Comparison of ENCODE assay signal across 25 mouse cellular contexts in genomic region chr14:34362135-34362534, GRCm38 (mm10). TPM values are rescaled to one million over a fixed set of nuclear protein-coding genes. Genes with fewer than 3 reads are reported as not detected.
DNase-seq lines count a peak whose midpoint lies in the region; ATAC-seq and TF ChIP-seq lines count a peak whose summit lies in the region.
"Had no signal": no experiment of that assay in that cellular context is flagged by ENCODE, and none has a peak within 500 bp of the region (broad histone marks: within the 10 kb centered on the region; RNA-seq: fewer than 3 reads in every experiment).

No protein-coding gene starts in this region.

- ATAC-seq in megakaryocyte-erythroid progenitor cell, adult 5-6 weeks (replicated peaks; ENCODE audit: low FRiP score, low TSS enrichment, poor library complexity, severe bottlenecking) = 0 out of 2 replicates have a peak, but pooled peaks have one; percentile 42
- no peak for ATAC-seq in activated CD4-positive, CD25-positive, alpha-beta regulatory T cell, adult 4 months
- no peak for ATAC-seq in megakaryocyte progenitor cell, adult 5-6 weeks (replicated peaks; ENCODE audit: poor library complexity)
- ATAC-seq: inflammation-experienced regulatory T-cells, adult 6 months; intestine, postnatal 0 days had no signal

- no peaks in the 10 kb centered on the region; the same call in 1 of the 2 replicates for H3K79me2 ChIP-seq in MEL (ENCODE audit: control insufficient read depth, insufficient read depth, low read length, poor library complexity)

- H3K36me3 ChIP-seq in ES-Bruce4 (ENCODE audit: control insufficient read depth, insufficient read depth, low read length, poor library complexity, severe bottlenecking) (no peaks in the 10 kb centered on the region), MEL (ENCODE audit: control insufficient read depth in 1 of 2, insufficient read depth in 2 of 2, low read length in 2 of 2) (peaks cover 0 to 7% of the 10 kb centered on the region in 2 experiments; a peak in 2 of 4 replicates)
- H3K36me3 ChIP-seq: embryonic facial prominence, embryonic 13.5 days; forebrain, embryonic 12.5 days; G1E; heart, embryonic 13.5 days; hindbrain, embryonic 15.5 days had no signal

- H3K4me3 ChIP-seq in ES-Bruce4 (ENCODE audit: low read depth, low read length) (peak overlapping the region; percentile 52; the same call in 1 of the 2 replicates), MEL (ENCODE audit: control insufficient read depth in 1 of 2, insufficient read depth in 1 of 2, low read depth in 2 of 2, low read length in 2 of 2) (peak overlapping the region; percentile 65 to 72)
- H3K4me3 ChIP-seq in lung, adult 2 months (replicated peaks; ENCODE audit: extremely low read depth, low read depth, low read length) = no peak overlapping the region
- H3K4me3 ChIP-seq: forebrain, embryonic 12.5 days; hindbrain, embryonic 15.5 days had no signal

- no peak for TF ChIP-seq RAD21 in MEL (IDR thresholded peaks at IDR 0.05; ENCODE audit: low read depth, low read length)

- H3K9ac ChIP-seq in ES-Bruce4 (ENCODE audit: low read depth, poor library complexity, severe bottlenecking) (peak overlapping the region; percentile 45; the same call in 1 of the 2 replicates), MEL (ENCODE audit: control insufficient read depth, low read depth, low read length, poor library complexity, severe bottlenecking) (peak overlapping the region; percentile 72)
- H3K9ac ChIP-seq: forebrain, embryonic 12.5 days; hindbrain, embryonic 15.5 days had no signal

- TF ChIP-seq CTCF in ES-Bruce4 (IDR thresholded peaks at IDR 0.05; ENCODE audit: low read depth, low read length) (no peak), MEL (IDR thresholded peaks at IDR 0.05 in 2 of 3, conservative IDR thresholded peaks at IDR 0.05 in 1 of 3; ENCODE audit: control insufficient read depth in 1 of 3, insufficient read depth in 1 of 3, low read depth in 2 of 3, low read length in 3 of 3, poor library complexity in 1 of 3, severe bottlenecking in 1 of 3) (no peak)
- no peak for TF ChIP-seq CTCF in lung, adult 2 months (IDR thresholded peaks at IDR 0.05; ENCODE audit: insufficient read depth, low read length)

- no peaks in the 10 kb centered on the region for H3K27me3 ChIP-seq in ES-Bruce4 (ENCODE audit: control insufficient read depth, insufficient read depth, low read length, poor library complexity, severe bottlenecking)
- H3K27me3 ChIP-seq in MEL (ENCODE audit: control insufficient read depth in 1 of 2, insufficient read depth in 2 of 2, low read length in 2 of 2) = no peaks in the 10 kb centered on the region
- H3K27me3 ChIP-seq: hindbrain, embryonic 15.5 days had no signal

- H3K9me3 ChIP-seq in ES-Bruce4 (replicated peaks; ENCODE audit: control insufficient read depth, insufficient read depth, low read length, poor library complexity, severe bottlenecking) (peaks cover 16% of the 10 kb centered on the region), MEL (replicated peaks; ENCODE audit: insufficient read depth, low read length) (no peaks in the 10 kb centered on the region)
- H3K9me3 ChIP-seq: embryonic facial prominence, embryonic 13.5 days; forebrain, embryonic 12.5 days; heart, embryonic 13.5 days; hindbrain, embryonic 15.5 days had no signal

- peak; percentile 80 for DNase-seq in MEL (ENCODE audit: low read depth, low spot score)
- DNase-seq in lung, adult 2 months = no peak
- DNase-seq: adrenal gland, postnatal 10 days; cerebellum, adult 9-10 months; cerebellum, postnatal 25 days; gastrocnemius, postnatal 25 days; heart, adult 11 months; heart, postnatal 36 days had no signal

- TF ChIP-seq POLR2A in ES-Bruce4 (IDR thresholded peaks at IDR 0.05; ENCODE audit: insufficient read depth, low read length) (no peak), MEL (IDR thresholded peaks at IDR 0.05; ENCODE audit: control insufficient read depth in 1 of 2, insufficient read depth in 1 of 2, low read depth in 1 of 2, low read length in 2 of 2, poor library complexity in 1 of 2) (0 out of 4 replicates have a peak, but pooled peaks of 1 of the 2 experiments have one; percentile 38)
- no peak for TF ChIP-seq POLR2A in lung, adult 2 months (IDR thresholded peaks at IDR 0.05; ENCODE audit: borderline replicate concordance, extremely low read depth, low read depth, low read length)

- H3K27ac ChIP-seq in ES-Bruce4 (ENCODE audit: insufficient read depth, low read length) (peak overlapping the region; percentile 72), MEL (ENCODE audit: control insufficient read depth, low read depth, low read length) (peak overlapping the region; percentile 79)
- H3K27ac ChIP-seq: embryonic facial prominence, embryonic 13.5 days; forebrain, embryonic 12.5 days; heart, embryonic 13.5 days; hindbrain, embryonic 15.5 days had no signal

- 48% methylated on average over 4 of the region's 4 CpGs for WGBS in lung, adult 2 months

- H3K4me1 ChIP-seq in ES-Bruce4 (ENCODE audit: control insufficient read depth, insufficient read depth, low read length) = peaks cover 11% of the 10 kb centered on the region
- H3K4me1 ChIP-seq in MEL (ENCODE audit: control insufficient read depth in 1 of 2, insufficient read depth in 2 of 2, low read length in 2 of 2) = peaks cover 5% of the 10 kb centered on the region in 2 experiments
- 0 out of 2 replicates have a peak, but pooled peaks cover 3% of the 10 kb centered on the region for H3K4me1 ChIP-seq in lung, adult 2 months (ENCODE audit: control insufficient read depth, insufficient read depth, low read length)

- no peak for TF ChIP-seq EP300 in ES-Bruce4 (IDR thresholded peaks at IDR 0.05; ENCODE audit: insufficient read depth, low read depth, low read length)
- peak; percentile 38; a peak in 2 of 4 replicates for TF ChIP-seq EP300 in MEL (IDR thresholded peaks at IDR 0.05; ENCODE audit: low read depth in 1 of 2, low read length in 2 of 2)

RNA-seq across cellular contexts. Expression of gene Fam25c, which starts 6.9 kb away (rescaled TPM):
- polyA plus RNA-seq in ES-Bruce4 (2011; ENCODE audit: insufficient read depth, insufficient read length, low read depth, missing spikeins) (3.5 and 5.7 TPM in 2 replicates), MEL (2012; ENCODE audit: insufficient read depth in 1 of 2, insufficient read length in 2 of 2, low read depth in 1 of 2, low replicate concordance in 2 of 2, missing spikeins in 1 of 2) (not detected)
- not detected in 2 replicates for total RNA-seq in MEL (2012; rRNA removed)
- not detected in 2 replicates for total RNA-seq in megakaryocyte-erythroid progenitor cell, adult 5-6 weeks (2014; fragmentation: Nextera tagmentation)
- not detected in 2 replicates for total RNA-seq in megakaryocyte-erythroid progenitor cell, adult 5-6 weeks (2017)
- 68.4 TPM in 1 of 2 replicates, not detected in the other for polyA plus RNA-seq in lung, adult 2 months (2012; rRNA removed)
- polyA plus RNA-seq in activated CD4-positive, CD25-positive, alpha-beta regulatory T cell, adult 4 months (2017; shearing (Covaris generic)) = not detected
- not detected in 2 replicates for total RNA-seq in megakaryocyte progenitor cell, adult 5-6 weeks (2015)
- total RNA-seq in megakaryocyte progenitor cell, adult 5-6 weeks (2017) = not detected in 2 replicates
- total RNA-seq: G1E; gastrocnemius, adult 18-20 months; heart, postnatal 36 days had no signal
- polyA plus RNA-seq: CD4-positive, CD25-positive, alpha-beta regulatory T cell, adult 4 months; forebrain, embryonic 12.5 days; forebrain, embryonic 16.5 days; frontal cortex, adult 2 months; G1E; heart, embryonic 13.5 days; heart, postnatal 0 days; hindbrain, embryonic 11.5 days; hindbrain, embryonic 15.5 days; inflammation-experienced regulatory T-cells, adult 6 months; intestine, postnatal 0 days had no signal

RNA-seq across cellular contexts. Expression of gene Sncg, which starts 12.5 kb away (rescaled TPM):
- polyA plus RNA-seq in ES-Bruce4 (2011; ENCODE audit: insufficient read depth, insufficient read length, low read depth, missing spikeins) (2.2 and 3.2 TPM in 2 replicates), MEL (2012; ENCODE audit: insufficient read depth in 1 of 2, insufficient read length in 2 of 2, low read depth in 1 of 2, low replicate concordance in 2 of 2, missing spikeins in 1 of 2) (not detected)
- total RNA-seq in MEL (2012; rRNA removed) = not detected in 2 replicates
- not detected in 2 replicates for total RNA-seq in megakaryocyte-erythroid progenitor cell, adult 5-6 weeks (2014; fragmentation: Nextera tagmentation)
- total RNA-seq in megakaryocyte-erythroid progenitor cell, adult 5-6 weeks (2017) = not detected in 2 replicates
- 10.1 and 10.2 TPM in 2 replicates for polyA plus RNA-seq in lung, adult 2 months (2012; rRNA removed)
- not detected for polyA plus RNA-seq in activated CD4-positive, CD25-positive, alpha-beta regulatory T cell, adult 4 months (2017; shearing (Covaris generic))
- total RNA-seq in megakaryocyte progenitor cell, adult 5-6 weeks (2015) = not detected in 2 replicates
- not detected in 2 replicates for total RNA-seq in megakaryocyte progenitor cell, adult 5-6 weeks (2017)
- polyA plus RNA-seq: CD4-positive, CD25-positive, alpha-beta regulatory T cell, adult 4 months; G1E; inflammation-experienced regulatory T-cells, adult 6 months had no signal

RNA-seq across cellular contexts. Expression of gene Mmrn2, which starts 13.1 kb away (rescaled TPM):
- 1.3 and 1.7 TPM in 2 replicates for polyA plus RNA-seq in ES-Bruce4 (2011; ENCODE audit: insufficient read depth, insufficient read length, low read depth, missing spikeins)
- 0.08 TPM in 1 of 2 replicates, not detected in the other for total RNA-seq in MEL (2012; rRNA removed)
- under 1 TPM in 1 of 2 experiments, not detected in 1; 0.03 TPM for polyA plus RNA-seq in MEL (2012; ENCODE audit: insufficient read depth in 1 of 2, insufficient read length in 2 of 2, low read depth in 1 of 2, low replicate concordance in 2 of 2, missing spikeins in 1 of 2)
- total RNA-seq in megakaryocyte-erythroid progenitor cell, adult 5-6 weeks (2014; fragmentation: Nextera tagmentation) = not detected in 2 replicates
- total RNA-seq in megakaryocyte-erythroid progenitor cell, adult 5-6 weeks (2017) = not detected in 2 replicates
- polyA plus RNA-seq in lung, adult 2 months (2012; rRNA removed) = 21.9 and 22.2 TPM in 2 replicates
- not detected for polyA plus RNA-seq in activated CD4-positive, CD25-positive, alpha-beta regulatory T cell, adult 4 months (2017; shearing (Covaris generic))
- total RNA-seq in megakaryocyte progenitor cell, adult 5-6 weeks (2015) = not detected in 2 replicates
- total RNA-seq in megakaryocyte progenitor cell, adult 5-6 weeks (2017) = not detected in 2 replicates

RNA-seq across cellular contexts. Expression of gene Glud1, which starts 51.6 kb away (rescaled TPM):
- 285 and 305 TPM in 2 replicates for polyA plus RNA-seq in ES-Bruce4 (2011; ENCODE audit: insufficient read depth, insufficient read length, low read depth, missing spikeins)
- 92.3 and 99.9 TPM in 2 replicates for total RNA-seq in MEL (2012; rRNA removed)
- polyA plus RNA-seq in MEL (2012; ENCODE audit: insufficient read depth in 1 of 2, insufficient read length in 2 of 2, low read depth in 1 of 2, low replicate concordance in 2 of 2, missing spikeins in 1 of 2) = 100 to 1,000 TPM in 1 of 2 experiments, 10 to 100 TPM in 1; 57.1 to 125 TPM
- 38.5 and 40.5 TPM in 2 replicates for total RNA-seq in megakaryocyte-erythroid progenitor cell, adult 5-6 weeks (2014; fragmentation: Nextera tagmentation)
- 34.3 and 37.8 TPM in 2 replicates for total RNA-seq in megakaryocyte-erythroid progenitor cell, adult 5-6 weeks (2017)
- polyA plus RNA-seq in lung, adult 2 months (2012; rRNA removed) = 63.6 and 83.7 TPM in 2 replicates
- polyA plus RNA-seq in activated CD4-positive, CD25-positive, alpha-beta regulatory T cell, adult 4 months (2017; shearing (Covaris generic)) = 10 to 100 TPM; 37.3 to 50.1 TPM
- 182 and 187 TPM in 2 replicates for total RNA-seq in megakaryocyte progenitor cell, adult 5-6 weeks (2015)
- 118 and 134 TPM in 2 replicates for total RNA-seq in megakaryocyte progenitor cell, adult 5-6 weeks (2017)

RNA-seq across cellular contexts. Expression of gene Shld2, which starts 51.8 kb away (rescaled TPM):
- polyA plus RNA-seq in ES-Bruce4 (2011; ENCODE audit: insufficient read depth, insufficient read length, low read depth, missing spikeins) = 26.7 and 32.5 TPM in 2 replicates
- total RNA-seq in MEL (2012; rRNA removed) = 7.9 and 9.2 TPM in 2 replicates
- 1 to 10 TPM in 1 of 2 experiments, not detected in 1; 7.0 TPM for polyA plus RNA-seq in MEL (2012; ENCODE audit: insufficient read depth in 1 of 2, insufficient read length in 2 of 2, low read depth in 1 of 2, low replicate concordance in 2 of 2, missing spikeins in 1 of 2)
- 8.0 and 9.1 TPM in 2 replicates for total RNA-seq in megakaryocyte-erythroid progenitor cell, adult 5-6 weeks (2014; fragmentation: Nextera tagmentation)
- 17.1 and 18.0 TPM in 2 replicates for total RNA-seq in megakaryocyte-erythroid progenitor cell, adult 5-6 weeks (2017)
- 2.4 and 2.7 TPM in 2 replicates for polyA plus RNA-seq in lung, adult 2 months (2012; rRNA removed)
- 1 to 10 TPM; 8.3 to 9.2 TPM for polyA plus RNA-seq in activated CD4-positive, CD25-positive, alpha-beta regulatory T cell, adult 4 months (2017; shearing (Covaris generic))
- total RNA-seq in megakaryocyte progenitor cell, adult 5-6 weeks (2015) = 7.9 and 13.2 TPM in 2 replicates
- total RNA-seq in megakaryocyte progenitor cell, adult 5-6 weeks (2017) = 13.3 and 14.2 TPM in 2 replicates
